Mouse (Mus musculus): Measurements from ENCODE around the gene Mgst3. TPM values are rescaled to one million over a fixed set of nuclear protein-coding genes. Genes with fewer than 3 reads are reported as not detected.
A peak's percentile ranks its signal among the peaks of the same experiment; 100 is the strongest.
"Not testable (repeated sequence)": the region's sequence is repeated elsewhere in the genome, so short reads cannot be mapped to it uniquely, and the experiment has no call there.

Gene Mgst3
- polyA plus RNA-seq, 1 experiment from 2014 or later, result 46.6 TPM

- H3K4me1 ChIP-seq (ENCODE audit: insufficient read depth), result no peaks in the 10 kb centered on the region
- H3K4me2 ChIP-seq, result no peak overlapping the region
- H3K9me3 ChIP-seq (ENCODE audit: low read depth, low read length), result no peaks in the 10 kb centered on the region
- no peak overlapping the region for H3K4me3 ChIP-seq (ENCODE audit: low read depth, low read length)
- no peak overlapping the region for H3K27ac ChIP-seq (ENCODE audit: low read depth)
- 80% methylated on average over 4 of the region's 4 CpGs for WGBS
- DNase-seq (no peak), ATAC-seq (ENCODE audit: insufficient read depth) (no peak)
- no peak overlapping the region for H3K9ac ChIP-seq
- H3K36me3 ChIP-seq (ENCODE audit: insufficient read depth), result peaks cover 29% of the 10 kb centered on the region; the same call in 1 of the 2 replicates
- H3K27me3 ChIP-seq (ENCODE audit: insufficient read depth, low read length), result no peaks in the 10 kb centered on the region
- no peak for TF ChIP-seq CTCF (IDR thresholded peaks at IDR 0.05; ENCODE audit: low read depth)
These were observed 30.8 kb downstream of the Mgst3 start for GRCm38 (mm10) chr1:167362819-167363218.

- no peaks in the 10 kb centered on the region for H3K27me3 ChIP-seq (ENCODE audit: insufficient read depth, low read length)
- H3K9ac ChIP-seq, result no peak overlapping the region
- ATAC-seq (ENCODE audit: insufficient read depth), result no peak
- no peaks in the 10 kb centered on the region for H3K4me1 ChIP-seq (ENCODE audit: insufficient read depth)
- WGBS, result 87% methylated on average over 4 of the region's 4 CpGs
- DNase-seq, result no peak
- no peaks in the 10 kb centered on the region for H3K9me3 ChIP-seq (ENCODE audit: low read depth, low read length)
- no peak for TF ChIP-seq CTCF (IDR thresholded peaks at IDR 0.05; ENCODE audit: low read depth)
- H3K27ac ChIP-seq (ENCODE audit: low read depth), result no peak overlapping the region
- peaks cover 38% of the 10 kb centered on the region for H3K36me3 ChIP-seq (ENCODE audit: insufficient read depth)
- no peak overlapping the region for H3K4me3 ChIP-seq (ENCODE audit: low read depth, low read length)
- H3K4me2 ChIP-seq, result no peak overlapping the region
These were observed 33.4 kb downstream of the Mgst3 start for GRCm38 (mm10) chr1:167360268-167360667.

GRCm38 (mm10) chr1:167358731-167359130 is 34.9 kb downstream of the Mgst3 start:
- H3K4me1 ChIP-seq (ENCODE audit: insufficient read depth), result no peaks in the 10 kb centered on the region
- H3K36me3 ChIP-seq (ENCODE audit: insufficient read depth), result peaks cover 46% of the 10 kb centered on the region
- no peaks in the 10 kb centered on the region for H3K27me3 ChIP-seq (ENCODE audit: insufficient read depth, low read length)
- no peak overlapping the region for H3K4me3 ChIP-seq (ENCODE audit: low read depth, low read length)
- no peaks in the 10 kb centered on the region for H3K9me3 ChIP-seq (ENCODE audit: low read depth, low read length)
- no peak overlapping the region for H3K9ac ChIP-seq
- H3K27ac ChIP-seq (ENCODE audit: low read depth), result no peak overlapping the region
- TF ChIP-seq CTCF (IDR thresholded peaks at IDR 0.05; ENCODE audit: low read depth), result no peak
- H3K4me2 ChIP-seq, result no peak overlapping the region
- WGBS, result 78% methylated on average over 9 of the region's 9 CpGs
- no peak for DNase-seq
- no peak for ATAC-seq (ENCODE audit: insufficient read depth)

DNA sequence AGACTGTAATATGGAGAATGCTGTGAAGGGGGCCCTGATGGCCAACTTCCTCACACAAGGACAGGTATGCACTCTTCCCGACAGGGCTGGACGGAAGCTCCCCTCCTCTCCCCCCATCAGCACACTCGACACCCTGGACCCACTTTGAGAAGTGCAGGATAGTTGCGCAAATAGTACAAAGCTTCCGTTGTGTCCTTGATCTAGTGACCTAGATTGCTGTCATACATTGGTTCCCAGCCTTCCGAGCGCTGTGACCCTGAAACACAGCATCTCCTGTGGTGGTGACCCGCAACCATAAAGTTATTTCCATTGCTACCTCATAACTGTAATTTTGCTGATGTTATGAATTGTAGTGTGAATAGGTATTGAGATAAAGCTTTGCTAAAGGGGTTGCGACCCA is 36.3 kb downstream of the Mgst3 start:
- WGBS, result 94% methylated on average over 9 of the region's 9 CpGs
- DNase-seq, result no peak
- peaks cover 46% of the 10 kb centered on the region for H3K36me3 ChIP-seq (ENCODE audit: insufficient read depth)

DNA sequence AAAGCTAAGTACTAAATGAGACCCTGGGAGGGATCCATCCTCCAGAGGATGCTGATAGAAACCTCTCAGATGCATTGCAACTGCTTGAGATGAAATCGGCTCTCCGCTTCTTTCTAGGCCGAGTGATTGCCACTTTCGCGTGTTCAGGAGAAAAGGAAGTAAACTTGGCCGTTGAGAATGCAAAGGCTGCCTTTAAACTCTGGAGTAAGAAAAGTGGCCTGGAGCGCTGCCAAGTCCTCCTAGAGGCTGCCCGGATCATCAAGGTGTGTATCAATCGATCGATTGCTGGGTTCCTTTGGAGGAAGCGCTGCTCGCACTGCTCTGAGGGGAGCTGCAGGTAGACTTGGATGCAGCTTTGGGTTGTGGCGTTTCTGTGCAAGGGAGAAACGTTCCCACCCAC is 41.2 kb downstream of the Mgst3 start:
- H3K27ac ChIP-seq (ENCODE audit: low read depth), result no peak overlapping the region
- peaks cover 24% of the 10 kb centered on the region for H3K36me3 ChIP-seq (ENCODE audit: insufficient read depth)
- ATAC-seq (ENCODE audit: insufficient read depth) (no peak), DNase-seq (no peak)
- no peak overlapping the region for H3K9ac ChIP-seq
- WGBS, result 85% methylated on average over 14 of the region's 14 CpGs
- H3K27me3 ChIP-seq (ENCODE audit: insufficient read depth, low read length), result no peaks in the 10 kb centered on the region
- no peak overlapping the region for H3K4me2 ChIP-seq
- H3K9me3 ChIP-seq (ENCODE audit: low read depth, low read length), result no peaks in the 10 kb centered on the region
- H3K4me1 ChIP-seq (ENCODE audit: insufficient read depth), result no peaks in the 10 kb centered on the region
- H3K4me3 ChIP-seq (ENCODE audit: low read depth, low read length), result no peak overlapping the region
- TF ChIP-seq CTCF (IDR thresholded peaks at IDR 0.05; ENCODE audit: low read depth), result no peak

More for the DNA sequence above, 36.3 kb downstream of the Mgst3 start:
- no peak for ATAC-seq (ENCODE audit: insufficient read depth)
- no peaks in the 10 kb centered on the region for H3K4me1 ChIP-seq (ENCODE audit: insufficient read depth)
- no peak for TF ChIP-seq CTCF (IDR thresholded peaks at IDR 0.05; ENCODE audit: low read depth)
- H3K9me3 ChIP-seq (ENCODE audit: low read depth, low read length), result no peaks in the 10 kb centered on the region
- H3K27me3 ChIP-seq (ENCODE audit: insufficient read depth, low read length), result no peaks in the 10 kb centered on the region
- H3K27ac ChIP-seq (ENCODE audit: low read depth), result no peak overlapping the region
- H3K4me2 ChIP-seq, result no peak overlapping the region
- no peak overlapping the region for H3K4me3 ChIP-seq (ENCODE audit: low read depth, low read length)
- no peak overlapping the region for H3K9ac ChIP-seq

DNA sequence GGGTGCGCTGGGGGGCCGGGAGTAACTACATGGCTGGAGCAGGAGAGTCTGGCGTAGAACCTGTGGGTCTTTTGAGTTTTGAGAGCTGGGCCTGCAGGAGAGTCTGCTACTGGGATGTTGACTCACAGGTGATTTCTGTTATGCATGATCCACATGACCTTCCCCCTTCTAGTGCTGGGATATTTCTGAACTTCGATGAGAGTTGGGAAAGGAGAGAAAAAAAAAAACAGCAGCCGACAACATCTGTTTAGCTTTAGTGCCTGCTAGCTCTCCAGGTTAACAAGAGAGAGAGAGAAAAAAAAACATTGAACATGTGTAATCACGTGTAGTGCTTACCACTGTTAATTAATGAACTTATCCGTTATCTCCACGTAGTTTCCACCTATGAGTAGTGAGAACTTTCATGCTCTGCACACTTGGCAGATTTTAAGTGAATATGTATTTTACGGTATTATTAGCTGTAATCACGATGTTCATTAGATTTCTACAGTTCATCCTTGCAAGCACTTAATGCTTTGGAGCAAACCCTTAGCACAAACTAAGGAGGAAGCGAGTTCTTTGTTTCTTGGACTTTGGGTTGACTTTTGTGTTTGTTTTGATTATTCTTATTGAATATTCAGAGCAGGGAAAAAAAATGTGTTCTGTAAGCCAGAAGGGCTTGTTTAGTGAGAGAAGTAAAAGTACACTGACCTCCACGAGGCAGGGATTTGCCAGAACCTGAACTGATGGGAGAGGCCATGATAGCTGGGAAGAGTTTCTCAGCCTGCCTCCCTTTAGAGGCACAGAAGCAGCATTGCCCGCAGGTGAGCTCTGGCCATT is 42.8 kb downstream of the Mgst3 start:
- Histone ChIP-seq H3K4me2 (peak overlapping the region; percentile 87), H3K9ac (peak overlapping the region; percentile 66), H3K27ac (ENCODE audit: low read depth) (no peak overlapping the region), H3K36me3 (ENCODE audit: insufficient read depth) (peaks cover 15% of the 10 kb centered on the region), H3K4me3 (ENCODE audit: low read depth, low read length) (peak overlapping the region; percentile 62), H3K9me3 (ENCODE audit: low read depth, low read length) (no peaks in the 10 kb centered on the region), H3K4me1 (ENCODE audit: insufficient read depth) (no peaks in the 10 kb centered on the region), H3K27me3 (ENCODE audit: insufficient read depth, low read length) (no peaks in the 10 kb centered on the region)
- DNase-seq (no peak), ATAC-seq (ENCODE audit: insufficient read depth) (no peak)
- WGBS, result 27% methylated on average over 13 of the region's 13 CpGs
- no peak for TF ChIP-seq CTCF (IDR thresholded peaks at IDR 0.05; ENCODE audit: low read depth)

DNA sequence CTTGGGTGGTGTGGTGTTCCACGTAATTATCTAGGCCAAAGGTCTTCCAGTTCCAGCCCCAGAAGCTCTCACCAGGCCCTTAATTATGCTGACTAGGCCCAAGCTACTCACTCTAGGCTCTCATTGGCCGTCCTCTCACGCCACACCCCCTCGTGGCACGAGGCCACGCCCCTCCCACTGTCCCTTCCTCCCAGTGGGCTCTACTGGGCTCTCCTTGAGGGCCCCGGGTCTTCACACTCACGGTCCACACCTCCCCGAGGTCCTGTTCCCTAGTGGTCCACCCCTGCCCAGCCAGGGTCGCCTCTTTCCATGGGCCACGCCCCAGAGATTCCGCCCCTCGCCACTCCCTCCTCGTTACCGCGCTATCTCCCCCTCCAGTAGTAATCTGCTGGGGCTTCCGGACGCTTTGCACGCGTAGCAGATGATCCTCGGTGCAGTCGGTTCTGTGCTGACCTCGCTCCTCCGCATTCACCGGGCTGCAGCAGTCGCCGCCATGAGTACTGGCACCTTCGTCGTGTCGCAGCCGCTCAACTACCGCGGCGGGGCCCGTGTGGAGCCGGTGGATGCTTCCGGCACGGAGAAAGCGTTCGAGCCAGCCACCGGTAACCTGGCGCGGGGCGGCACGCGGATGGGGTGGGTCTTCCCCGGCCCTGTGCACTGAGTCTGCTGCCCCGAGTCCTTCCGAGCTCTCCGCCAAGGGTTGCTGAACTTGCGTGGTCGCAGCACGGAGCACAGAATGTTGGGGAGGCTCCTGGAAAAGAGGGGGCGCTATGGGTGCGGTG is 43.6 kb downstream of the Mgst3 start, which contains the start of gene Aldh9a1:
TSS of gene Aldh9a1 (plus strand) at position 177 of the 782 bp plus-strand sequence.
- Histone ChIP-seq H3K4me1 (ENCODE audit: insufficient read depth) (no peaks in the 10 kb centered on the region), H3K4me2 (peak within 1 kb of the TSS; percentile 87), H3K9me3 (ENCODE audit: low read depth, low read length) (no peaks in the 10 kb centered on the region), H3K27ac (ENCODE audit: low read depth) (peak within 1 kb of the TSS; percentile 82), H3K4me3 (ENCODE audit: low read depth, low read length) (peak within 1 kb of the TSS; percentile 62), H3K27me3 (ENCODE audit: insufficient read depth, low read length) (no peaks in the 10 kb centered on the region), H3K36me3 (ENCODE audit: insufficient read depth) (peaks cover 10% of the 10 kb centered on the region), H3K9ac (peak within 1 kb of the TSS; percentile 66)
- ATAC-seq (ENCODE audit: insufficient read depth), result peak; percentile 99
- peak; percentile 92 for DNase-seq
- TF ChIP-seq CTCF (IDR thresholded peaks at IDR 0.05; ENCODE audit: low read depth), result no peak; the same call in 1 of the 2 replicates
- under 1% methylated on average over 55 of the region's 55 CpGs for WGBS

- not testable (repeated sequence) for H3K4me3 ChIP-seq (ENCODE audit: low read depth, low read length); H3K4me1 ChIP-seq (ENCODE audit: insufficient read depth); H3K9me3 ChIP-seq (ENCODE audit: low read depth, low read length); DNase-seq; H3K36me3 ChIP-seq (ENCODE audit: insufficient read depth); H3K9ac ChIP-seq; ATAC-seq (ENCODE audit: insufficient read depth); H3K27ac ChIP-seq (ENCODE audit: low read depth); H3K27me3 ChIP-seq (ENCODE audit: insufficient read depth, low read length)
- 68% methylated on average over 3 of the region's 3 CpGs for WGBS
- H3K4me2 ChIP-seq, result peak overlapping the region; percentile 87
These were observed 44.4 kb downstream of the Mgst3 start for GRCm38 (mm10) chr1:167349206-167349605.

DNA sequence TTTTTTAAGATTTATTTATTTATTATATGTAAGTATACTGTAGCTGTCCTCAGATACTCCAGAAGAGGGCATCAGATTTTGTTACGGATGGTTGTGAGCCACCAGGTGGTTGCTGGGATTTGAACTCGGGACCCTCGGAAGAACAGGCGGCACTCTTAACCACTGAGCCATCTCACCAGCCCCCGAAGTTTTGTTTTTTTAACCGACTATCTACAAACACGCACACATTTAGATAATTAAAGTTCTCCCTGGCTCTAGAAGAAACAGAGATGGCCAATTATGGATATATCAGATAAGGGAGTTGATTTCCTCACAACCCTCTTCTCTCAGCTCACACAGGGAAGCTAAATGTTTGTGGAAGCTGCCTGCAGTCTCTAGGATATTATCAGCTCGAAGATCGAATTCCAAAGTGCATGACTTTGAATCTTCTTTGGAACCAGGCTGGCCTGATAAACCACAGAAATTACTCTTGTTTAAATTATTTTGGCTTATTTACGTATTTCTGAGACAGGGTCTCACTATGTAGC is 47.6 kb downstream of the Mgst3 start:
- not testable (repeated sequence) for H3K27ac ChIP-seq (ENCODE audit: low read depth); H3K27me3 ChIP-seq (ENCODE audit: insufficient read depth, low read length); ATAC-seq (ENCODE audit: insufficient read depth); H3K4me1 ChIP-seq (ENCODE audit: insufficient read depth); H3K9ac ChIP-seq; H3K9me3 ChIP-seq (ENCODE audit: low read depth, low read length); H3K36me3 ChIP-seq (ENCODE audit: insufficient read depth); H3K4me3 ChIP-seq (ENCODE audit: low read depth, low read length); DNase-seq; H3K4me2 ChIP-seq
- WGBS, result 81% methylated on average over 10 of the region's 10 CpGs

Data from lung, embryonic 14.5 days (tissue).